Mouse (Mus musculus) midbrain, postnatal 0 days (tissue): Measurements from ENCODE around the gene 0610012G03Rik. TPM values are rescaled to one million over a fixed set of nuclear protein-coding genes. Genes with fewer than 3 reads are reported as not detected.
A peak's percentile ranks its signal among the peaks of the same experiment; 100 is the strongest.

Experiments used
- ATAC-seq: fragments of 200-750 bp; cut with Nextera tagmentation; 2 replicates; pipeline ENCODE4 v1.8.0; 2017; ENCODE audit warnings: moderate number of reproducible peaks, mild to moderate bottlenecking, moderate TSS enrichment, moderate library complexity; ENCODE audit not compliant: low FRiP score
- DNase-seq: peaks from one replicate; pipeline ENCODE4 v3.0.0-alpha.2; 2015; ENCODE audit warnings: low spot score
- H3K27ac ChIP-seq: fragments of 300-500 bp; sonication (generic); 2 replicates; pipeline ENCODE4 v1.5.1; 2014; ENCODE audit warnings: low read depth, mild to moderate bottlenecking, low read length, mixed read lengths
- H3K27me3 ChIP-seq: fragments of 300-500 bp; sonication (generic); 2 replicates; pipeline ENCODE4 v1.6.1; 2014; ENCODE audit warnings: low read length, control low read depth, mixed read lengths; ENCODE audit not compliant: insufficient read depth
- H3K36me3 ChIP-seq: fragments of 300-500 bp; sonication (generic); 2 replicates; pipeline ENCODE4 v1.6.1; 2014; ENCODE audit warnings: low read length, control low read depth, mixed read lengths; ENCODE audit not compliant: insufficient read depth
- H3K4me1 ChIP-seq: fragments of 300-500 bp; sonication (generic); 2 replicates; pipeline ENCODE4 v1.6.1; 2014; ENCODE audit warnings: mild to moderate bottlenecking, control low read depth, antibody characterized with exemption, low read length, mixed read lengths; ENCODE audit not compliant: insufficient read depth
- H3K4me2 ChIP-seq: fragments of 300-500 bp; sonication (generic); 2 replicates; pipeline ENCODE4 v1.6.1; 2014; ENCODE audit warnings: low read depth, mild to moderate bottlenecking, low read length, mixed read lengths; ENCODE audit not compliant: poor library complexity, severe bottlenecking
- H3K4me3 ChIP-seq: fragments of 300-500 bp; sonication (generic); 2 replicates; pipeline ENCODE4 v1.5.1; 2014; ENCODE audit warnings: low read depth, mild to moderate bottlenecking, low read length, moderate library complexity
- H3K9ac ChIP-seq: fragments of 300-500 bp; sonication (generic); replicated peaks from 2 replicates; pipeline ENCODE4 v1.6.1; 2014; ENCODE audit warnings: mild to moderate bottlenecking, low read length, moderate library complexity, mixed read lengths; ENCODE audit not compliant: poor library complexity, severe bottlenecking
- H3K9me3 ChIP-seq: fragments of 300-500 bp; sonication (generic); 2 replicates; pipeline ENCODE4 v1.6.1; 2016; ENCODE audit warnings: low read length, control low read depth
- CTCF ChIP-seq: IDR thresholded peaks from 2 replicates; pipeline ENCODE4 v1.5.1; 2016; ENCODE audit warnings: antibody characterized with exemption, mild to moderate bottlenecking
- WGBS: fragments of 180-500 bp; shearing (Covaris S2); extraction: QIAGEN DNeasy Blood & Tissue Kit; methylation state at CpG from one replicate; pipeline ENCODE4 v1.1.7; 2014; 5-methylcytosine and 5-hydroxymethylcytosine counted together
- polyA plus RNA-seq: library from polyadenylated mRNA; unstranded; fragments of >200 nt; fragmentation: Nextera tagmentation; extraction: Ambion mirVana; gene quantifications from 2 replicates; pipeline ENCODE4 v1.2.1, GENCODE M21; 2015
- total RNA-seq: library from RNA; depleted of rRNA; stranded (reverse); fragments of >200 nt; gene quantifications from 2 replicates; pipeline ENCODE4 v1.2.3, GENCODE M21; 2014

Gene 0610012G03Rik
- total and polyA plus RNA-seq, 2 experiments from 2014 or later = 95.0 to 139 TPM

DNA sequence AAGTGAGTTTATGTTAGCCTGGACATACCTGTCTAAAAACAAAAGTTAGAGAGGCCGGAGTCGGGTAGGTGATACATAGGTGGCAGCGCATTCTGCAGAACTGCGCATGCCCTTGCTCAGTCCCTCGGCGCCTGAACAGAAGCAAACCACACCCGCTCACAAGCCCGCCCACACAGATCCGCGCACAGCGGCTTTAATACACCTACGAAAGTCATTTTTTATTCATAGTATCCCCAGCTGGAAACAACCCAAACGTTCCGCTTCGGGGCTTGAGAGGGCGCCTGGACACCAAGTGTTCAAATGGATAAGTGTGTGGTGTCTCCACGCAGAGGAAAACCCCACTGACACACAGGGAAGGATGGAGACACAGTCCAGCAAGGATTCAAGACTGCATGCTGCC, 17.0 kb downstream of the 0610012G03Rik start:
- no peak overlapping the region for H3K4me2 ChIP-seq
- no peak overlapping the region for H3K4me3 ChIP-seq
- H3K9ac ChIP-seq = no peak overlapping the region
- ATAC-seq = no peak
- H3K36me3 ChIP-seq = no peaks in the 10 kb centered on the region
- no peaks in the 10 kb centered on the region for H3K9me3 ChIP-seq
- 0 out of 2 replicates have a peak, but pooled peaks cover 9% of the 10 kb centered on the region for H3K4me1 ChIP-seq
- no peak for TF ChIP-seq CTCF
- H3K27me3 ChIP-seq = no peaks in the 10 kb centered on the region
- DNase-seq = no peak
- WGBS = 51% methylated on average over 17 of the region's 17 CpGs
- H3K27ac ChIP-seq = no peak overlapping the region

- Histone ChIP-seq H3K4me3 (no peak overlapping the region), H3K27ac (no peak overlapping the region), H3K9ac (no peak overlapping the region), H3K4me1 (no peaks in the 10 kb centered on the region), H3K9me3 (no peaks in the 10 kb centered on the region), H3K4me2 (no peak overlapping the region), H3K27me3 (no peaks in the 10 kb centered on the region), H3K36me3 (no peaks in the 10 kb centered on the region)
- ATAC-seq (no peak), DNase-seq (no peak)
- no peak for TF ChIP-seq CTCF
- 85% methylated on average over 5 of the region's 5 CpGs for WGBS
Measured at GRCm38 (mm10) chr16:31927412-31927811, 20.9 kb downstream of the 0610012G03Rik start.

DNA sequence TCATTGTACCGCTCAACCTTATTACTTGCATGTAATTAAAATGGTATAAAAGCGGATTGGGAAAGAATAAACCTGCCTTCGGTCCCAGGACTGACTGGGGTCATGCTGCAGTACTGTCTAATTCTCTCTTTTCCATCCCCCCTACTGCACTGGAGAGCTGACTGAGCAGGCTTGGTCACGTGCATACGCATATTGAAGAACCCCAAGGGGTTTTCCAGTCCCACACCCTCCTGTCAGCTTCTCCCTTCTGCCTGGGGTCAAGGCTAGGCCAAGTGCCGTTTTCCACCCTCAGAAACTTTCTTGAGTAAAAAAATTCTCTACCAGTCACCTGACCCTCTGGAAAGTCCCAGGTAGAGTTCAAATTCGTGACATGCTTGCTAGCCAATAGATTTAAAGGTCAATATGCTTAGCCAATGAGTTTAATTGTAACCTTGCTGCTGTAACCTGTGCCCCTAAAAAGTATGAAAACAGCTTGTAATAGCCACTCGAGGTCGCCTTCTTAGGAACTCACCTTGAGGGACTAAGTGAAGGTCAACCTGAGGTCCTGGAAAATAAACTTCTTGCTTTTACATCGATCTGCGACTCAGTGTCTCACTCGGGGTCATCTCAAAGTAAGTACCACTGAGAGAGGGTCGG, 21.6 kb downstream of the 0610012G03Rik start:
- Histone ChIP-seq H3K9me3 (no peaks in the 10 kb centered on the region), H3K27me3 (no peaks in the 10 kb centered on the region), H3K4me2 (no peak overlapping the region), H3K9ac (no peak overlapping the region), H3K27ac (no peak overlapping the region), H3K4me1 (no peaks in the 10 kb centered on the region), H3K36me3 (no peaks in the 10 kb centered on the region), H3K4me3 (no peak overlapping the region)
- 82% methylated on average over 13 of the region's 13 CpGs for WGBS
- ATAC-seq = no peak
- no peak for TF ChIP-seq CTCF
- DNase-seq = no peak

DNA sequence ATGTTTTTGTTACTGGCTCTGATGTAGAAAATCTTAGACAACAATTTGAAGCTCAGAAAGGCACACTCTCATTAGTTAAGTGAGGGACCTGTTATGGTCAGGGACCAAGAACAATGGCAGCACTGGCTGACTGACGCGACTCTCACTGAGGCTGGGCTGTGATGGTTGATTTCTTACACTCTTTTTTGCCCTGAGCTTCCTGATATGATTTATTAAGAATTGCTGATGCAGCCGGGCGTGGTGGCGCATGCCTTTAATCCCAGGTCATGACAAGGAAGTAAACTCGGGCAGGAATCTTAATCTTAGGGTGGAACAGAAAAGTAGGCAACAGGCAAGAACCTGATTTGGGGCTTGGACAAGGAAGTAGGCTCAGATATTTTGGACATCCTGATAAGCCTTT, 22.2 kb downstream of the 0610012G03Rik start:
- ATAC-seq = no peak
- H3K4me1 ChIP-seq = no peaks in the 10 kb centered on the region
- no peak overlapping the region for H3K9ac ChIP-seq
- H3K4me2 ChIP-seq = no peak overlapping the region
- DNase-seq = no peak
- no peaks in the 10 kb centered on the region for H3K36me3 ChIP-seq
- no peak overlapping the region for H3K27ac ChIP-seq
- TF ChIP-seq CTCF = no peak
- 72% methylated on average over 6 of the region's 6 CpGs for WGBS
- H3K4me3 ChIP-seq = no peak overlapping the region
- H3K27me3 ChIP-seq = no peaks in the 10 kb centered on the region
- H3K9me3 ChIP-seq = no peaks in the 10 kb centered on the region

DNA sequence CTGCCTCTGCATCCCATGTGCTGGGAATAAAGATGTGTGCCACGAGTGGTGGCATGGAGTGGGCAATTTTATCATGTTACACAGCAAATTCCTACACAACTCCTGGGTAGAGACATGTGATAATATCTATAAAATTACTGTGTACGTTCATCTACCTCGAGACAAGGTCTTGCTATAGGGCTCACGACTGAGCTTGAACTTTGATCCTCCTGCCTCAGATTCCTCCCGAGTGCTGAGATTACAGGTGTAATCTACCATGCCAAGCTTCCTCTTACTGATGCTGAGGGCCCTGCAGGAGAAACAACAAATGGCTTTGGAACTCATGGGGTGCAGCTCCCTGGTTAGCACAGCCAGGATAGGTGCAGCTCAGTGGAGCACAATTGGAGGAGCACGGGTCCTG, 23.9 kb downstream of the 0610012G03Rik start:
- ATAC-seq = no peak
- no peak overlapping the region for H3K9ac ChIP-seq
- no peak for TF ChIP-seq CTCF
- H3K4me3 ChIP-seq = no peak overlapping the region
- H3K9me3 ChIP-seq = no peaks in the 10 kb centered on the region
- no peaks in the 10 kb centered on the region for H3K4me1 ChIP-seq
- no peak overlapping the region for H3K4me2 ChIP-seq
- DNase-seq = no peak
- no peak overlapping the region for H3K27ac ChIP-seq
- H3K27me3 ChIP-seq = no peaks in the 10 kb centered on the region
- no peaks in the 10 kb centered on the region for H3K36me3 ChIP-seq
- 82% methylated on average over 6 of the region's 6 CpGs for WGBS

DNA sequence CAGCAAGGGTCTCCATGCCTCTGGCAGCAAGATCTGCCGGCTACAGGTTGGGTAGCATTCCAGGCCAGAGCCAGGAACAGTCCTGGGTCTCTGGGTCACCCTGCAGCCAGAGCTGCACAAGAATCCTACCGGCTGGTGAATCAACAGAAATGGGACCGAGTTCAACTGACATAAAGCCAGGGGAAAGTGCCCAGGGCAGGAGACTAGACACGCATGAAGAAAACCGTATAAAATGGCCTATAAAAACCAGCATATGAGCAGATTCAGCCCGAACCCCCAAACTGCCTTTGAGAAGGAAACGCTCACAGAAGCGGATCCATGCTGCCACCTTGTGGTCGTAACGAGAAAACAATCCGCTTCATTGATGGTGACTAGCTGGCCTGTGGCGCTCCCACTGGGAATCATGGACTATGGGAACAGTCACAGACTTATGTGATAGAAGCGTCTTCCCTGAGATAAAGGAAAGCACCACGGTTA, 30.0 kb downstream of the 0610012G03Rik start:
- DNase-seq = peak; percentile 95
- Histone ChIP-seq H3K9me3 (no peaks in the 10 kb centered on the region), H3K36me3 (no peaks in the 10 kb centered on the region), H3K4me1 (no peaks in the 10 kb centered on the region), H3K4me2 (0 out of 2 replicates have a peak overlapping the region, but pooled peaks have one; percentile 18), H3K9ac (peak overlapping the region; percentile 42; the same call in 1 of the 2 replicates), H3K27ac (no peak overlapping the region), H3K27me3 (no peaks in the 10 kb centered on the region), H3K4me3 (no peak overlapping the region)
- 4% methylated on average over 14 of the region's 14 CpGs for WGBS
- ATAC-seq = peak; percentile 58
- peak; percentile 95 for TF ChIP-seq CTCF
